Mouse (Mus musculus) kidney, adult 9 months (tissue): ENCODE results near the gene Vwa5a.

Experiments
- DNase-seq: peaks from one replicate; pipeline ENCODE4 v3.0.0; 2022

The Vwa5a gene

DNA sequence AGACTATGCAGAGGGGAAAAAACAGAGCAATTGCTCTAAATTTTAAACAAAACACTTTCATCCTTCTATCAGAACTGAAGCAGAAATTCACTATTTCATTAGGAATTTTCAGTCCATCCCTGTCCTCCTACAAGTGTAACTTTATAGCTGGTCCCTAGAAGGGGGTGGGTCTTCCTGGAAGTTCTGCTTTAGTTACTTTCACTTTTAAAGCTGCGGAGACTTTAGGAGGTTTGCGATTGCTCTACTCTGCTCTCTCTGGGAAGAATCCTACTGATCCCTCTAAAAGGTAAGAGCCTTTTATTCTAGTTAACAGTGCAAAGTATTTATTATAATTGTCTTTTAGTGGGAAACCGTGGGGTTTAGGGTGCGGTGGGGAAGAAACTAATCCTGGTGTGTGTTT lies at the start of gene Vwa5a:
Gene Vwa5a (plus strand): TSS at position 167 of the 400 bp plus-strand sequence.
- DNase-seq = peak; percentile 75

DNA sequence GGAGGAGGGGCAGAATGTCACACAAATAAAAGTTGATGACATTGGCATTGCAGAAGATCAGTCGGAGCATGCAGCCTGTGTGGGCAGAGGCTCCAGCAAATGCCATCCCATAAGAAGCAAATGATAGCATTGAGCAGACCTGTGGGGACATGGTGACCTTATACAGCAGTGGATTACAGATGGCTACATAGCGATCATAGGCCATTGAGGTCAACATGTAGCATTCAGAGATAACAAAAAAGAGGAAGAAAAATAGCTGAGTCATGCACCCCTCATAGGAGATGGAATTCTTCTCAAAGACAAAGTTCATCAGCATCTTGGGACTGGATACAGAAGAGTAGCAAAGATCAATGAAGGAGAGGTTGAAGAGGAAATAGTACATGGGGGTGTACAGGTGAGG lies 45.2 kb upstream of the Vwa5a start:
- DNase-seq = no peak

GRCm38 (mm10) chr9:38674501-38674900 lies 43.6 kb upstream of the Vwa5a start, which contains the start of gene Olfr918:
TSS of gene Olfr918 (minus strand) at chr9:38674601.
- no peak for DNase-seq

DNA sequence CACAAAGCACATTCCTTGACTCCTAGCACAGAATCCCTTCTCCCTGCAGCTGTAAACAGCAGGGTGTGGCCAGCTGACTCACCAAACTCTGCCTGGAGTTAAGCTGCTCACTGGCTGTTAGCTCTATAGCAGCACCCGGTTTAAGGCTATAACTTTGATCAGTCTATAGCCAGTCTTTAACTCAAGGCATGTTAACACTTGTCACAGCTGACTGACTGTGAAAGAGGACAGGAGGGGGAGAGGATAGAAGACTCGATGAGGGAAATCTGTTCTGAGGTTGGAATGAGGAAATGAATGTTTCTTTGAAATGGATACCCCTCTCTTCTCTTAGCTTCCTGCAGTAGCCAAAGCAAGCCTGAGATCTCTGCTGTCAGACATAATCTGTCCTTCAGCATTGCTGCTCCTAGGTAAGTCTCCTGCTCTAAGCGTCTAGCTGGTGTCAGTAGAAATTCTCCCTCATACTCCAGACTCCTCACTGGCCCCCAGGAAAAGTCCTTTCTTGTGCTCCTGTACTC lies 916 bp downstream of the Vwa5a start:
- DNase-seq = peak; percentile 20

- no peak for DNase-seq
Observed at GRCm38 (mm10) chr9:38724044-38724443, 6.0 kb downstream of the Vwa5a start.

GRCm38 (mm10) chr9:38728218-38728617 lies 10.2 kb downstream of the Vwa5a start:
- DNase-seq = no peak

DNA sequence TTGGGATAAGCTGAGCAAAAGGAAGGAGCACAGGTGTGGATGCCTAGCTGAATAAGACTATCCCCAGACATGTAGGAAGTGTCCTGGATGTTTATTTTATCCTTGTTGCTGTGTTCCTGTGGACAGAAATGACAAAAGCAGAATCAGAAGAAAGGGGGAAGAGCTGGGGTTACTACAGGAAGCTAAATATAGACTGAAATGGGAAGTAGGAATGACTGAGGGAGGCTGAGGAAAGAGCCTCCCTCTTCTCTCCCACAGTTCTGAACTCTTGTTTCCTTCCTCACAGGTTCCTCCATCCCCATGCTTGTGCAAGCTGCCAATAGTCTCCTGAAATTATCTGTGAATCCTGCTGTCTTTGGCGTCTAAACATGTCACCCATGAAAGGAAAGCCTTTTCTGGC lies 23.3 kb downstream of the Vwa5a start:
- DNase-seq = no peak

DNA sequence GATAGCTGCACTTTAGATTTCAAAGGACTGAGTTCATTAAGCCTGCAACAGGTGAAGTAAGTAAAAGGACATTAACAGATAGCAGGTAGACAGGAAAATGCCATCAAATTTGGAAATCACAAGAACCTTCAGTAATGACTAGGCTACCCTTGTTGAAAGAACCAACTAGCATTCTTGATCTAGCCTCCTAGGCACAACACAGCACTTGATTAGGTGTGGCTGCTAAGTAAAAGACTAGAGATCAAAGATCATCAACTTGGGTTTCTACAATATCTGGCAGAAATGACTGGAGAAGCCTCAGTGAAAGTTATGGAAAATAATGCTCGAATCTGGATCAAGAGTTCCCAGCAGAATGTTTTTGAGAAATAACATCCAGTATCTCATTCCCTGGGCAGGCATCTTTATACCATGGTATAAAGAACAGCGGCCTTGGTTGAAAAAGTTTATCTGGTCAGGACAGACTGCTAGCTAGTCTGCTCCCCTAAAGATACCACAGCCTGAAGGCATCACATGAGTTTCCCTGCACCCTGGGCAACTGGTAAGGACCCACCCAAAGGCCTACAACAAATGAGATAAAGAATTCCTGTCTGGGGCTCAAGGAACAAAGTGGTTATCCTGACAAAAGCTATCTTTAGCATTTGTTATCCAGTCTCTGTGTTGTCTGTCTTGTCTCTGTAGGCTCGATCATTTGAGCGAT lies 26.7 kb downstream of the Vwa5a start:
- DNase-seq = no peak

DNA sequence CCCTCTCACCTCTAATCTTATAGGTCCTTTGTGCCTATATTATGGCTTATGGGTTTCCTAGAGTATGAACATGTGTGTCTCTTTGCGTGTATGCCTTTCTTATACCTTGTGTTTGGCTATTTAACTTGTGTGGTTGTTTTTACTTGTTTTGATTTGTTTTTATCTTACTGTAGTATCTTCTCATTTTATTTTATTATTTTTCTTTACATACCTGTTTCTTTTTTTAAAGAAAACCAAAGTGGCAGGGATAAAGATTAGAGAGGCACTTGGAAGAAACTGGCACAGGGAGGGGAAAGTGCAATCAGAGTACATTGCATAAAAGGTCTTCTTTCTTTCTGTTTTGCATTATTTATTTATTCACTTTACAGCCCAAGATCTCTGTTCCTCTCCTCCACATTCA lies 33.9 kb downstream of the Vwa5a start, which contains the start of gene Olfr920:
Gene Olfr920 (plus strand): TSS at position 301 of the 400 bp plus-strand sequence.
- DNase-seq = no peak

GRCm38 (mm10) chr9:38772768-38773167 lies 54.7 kb downstream of the Vwa5a start, which contains the start of gene Olfr921:
TSS of gene Olfr921 (plus strand) at chr9:38773068.
- DNase-seq = no peak

GRCm38 (mm10) chr9:38792689-38793088 lies 74.6 kb downstream of the Vwa5a start:
- no peak for DNase-seq
